Mouse (Mus musculus): ENCODE measurements at regions not wholly inside any gene's neighbourhood (a gene's known extent, or its start where the extent isn't known, plus 50 kb on each side); places are given as distances from the start of the nearest gene placed in this dataset.

DNA sequence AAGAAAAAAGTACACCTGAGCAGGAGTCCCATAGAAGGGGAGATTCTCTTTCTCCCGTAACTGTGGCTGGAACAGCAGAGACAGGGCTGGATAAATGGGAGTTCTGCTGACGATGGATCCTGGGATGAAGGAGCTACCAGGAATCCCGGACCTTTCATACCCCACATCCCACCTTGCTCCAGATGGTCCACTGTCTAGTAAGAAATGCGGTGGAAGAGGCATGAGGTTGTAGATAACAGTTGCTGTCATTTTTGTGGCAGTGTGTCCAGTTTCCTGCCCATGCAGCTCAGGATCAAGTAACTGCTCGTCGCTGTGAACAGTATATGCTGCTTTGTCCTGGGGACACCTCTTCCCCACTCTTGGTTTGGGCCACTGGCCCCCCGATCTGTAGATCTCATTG is 190.1 kb upstream of the Mphosph6 start:
- Histone ChIP-seq H3K27me3 (replicated peaks; ENCODE audit: control insufficient read depth, insufficient read depth, low read length) (no peaks in the 10 kb centered on the region), H3K4me2 (ENCODE audit: low read depth, low read length) (no peak overlapping the region), H3K9ac (ENCODE audit: low read depth, low read length) (no peak overlapping the region), H3K4me3 (ENCODE audit: low read length) (no peak overlapping the region), H3K27ac (ENCODE audit: low read length) (no peak overlapping the region), H3K36me3 (ENCODE audit: control insufficient read depth, insufficient read depth, low read length) (no peaks in the 10 kb centered on the region), H3K4me1 (ENCODE audit: control insufficient read depth, insufficient read depth, low read length) (no peaks in the 10 kb centered on the region), H3K9me3 (ENCODE audit: control insufficient read depth, low read length) (no peaks in the 10 kb centered on the region)
- no peak for ATAC-seq
- 88% methylated on average over 7 of the region's 7 CpGs for WGBS

GRCm38 (mm10) chr8:117988781-117989180 is 187.0 kb upstream of the Mphosph6 start:
- Histone ChIP-seq H3K4me3 (ENCODE audit: low read length) (no peak overlapping the region), H3K27me3 (replicated peaks; ENCODE audit: control insufficient read depth, insufficient read depth, low read length) (no peaks in the 10 kb centered on the region), H3K36me3 (ENCODE audit: control insufficient read depth, insufficient read depth, low read length) (no peaks in the 10 kb centered on the region), H3K27ac (ENCODE audit: low read length) (no peak overlapping the region), H3K9ac (ENCODE audit: low read depth, low read length) (no peak overlapping the region), H3K4me1 (ENCODE audit: control insufficient read depth, insufficient read depth, low read length) (no peaks in the 10 kb centered on the region), H3K4me2 (ENCODE audit: low read depth, low read length) (no peak overlapping the region), H3K9me3 (ENCODE audit: control insufficient read depth, low read length) (0 out of 2 replicates have a peak, but pooled peaks cover 3% of the 10 kb centered on the region)
- 48% methylated on average over 5 of the region's 5 CpGs for WGBS
- no peak for ATAC-seq

GRCm38 (mm10) chr8:117968306-117968705 is 166.6 kb upstream of the Mphosph6 start:
- WGBS, result 90% methylated on average over 5 of the region's 5 CpGs
- no peaks in the 10 kb centered on the region for H3K9me3 ChIP-seq (ENCODE audit: control insufficient read depth, low read length)
- no peak overlapping the region for H3K4me3 ChIP-seq (ENCODE audit: low read length)
- H3K36me3 ChIP-seq (ENCODE audit: control insufficient read depth, insufficient read depth, low read length), result no peaks in the 10 kb centered on the region
- no peaks in the 10 kb centered on the region for H3K4me1 ChIP-seq (ENCODE audit: control insufficient read depth, insufficient read depth, low read length)
- no peak for ATAC-seq
- no peak overlapping the region for H3K9ac ChIP-seq (ENCODE audit: low read depth, low read length)
- no peak overlapping the region for H3K4me2 ChIP-seq (ENCODE audit: low read depth, low read length)
- H3K27ac ChIP-seq (ENCODE audit: low read length), result no peak overlapping the region
- no peaks in the 10 kb centered on the region for H3K27me3 ChIP-seq (replicated peaks; ENCODE audit: control insufficient read depth, insufficient read depth, low read length)

DNA sequence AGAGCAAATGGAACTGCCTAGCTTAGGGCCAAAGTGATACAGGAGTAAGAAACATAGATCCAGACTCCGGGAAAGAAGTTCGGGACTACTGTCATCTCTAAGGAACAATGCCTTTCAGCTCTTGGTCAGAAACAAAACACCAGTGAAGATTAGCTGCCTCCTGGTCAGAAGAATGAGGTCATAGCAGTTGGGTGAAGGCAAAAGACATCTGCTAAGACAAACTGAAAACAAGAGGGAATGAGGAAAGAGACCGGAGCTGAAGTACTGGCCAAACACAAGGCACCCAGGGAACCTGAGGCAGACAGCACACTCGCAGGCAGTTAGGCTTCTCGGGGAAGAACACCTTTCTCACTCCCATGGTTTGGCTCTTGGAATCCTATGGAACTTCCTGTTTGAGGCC is 164.8 kb upstream of the Mphosph6 start:
- no peaks in the 10 kb centered on the region for H3K9me3 ChIP-seq (ENCODE audit: control insufficient read depth, low read length)
- no peak for ATAC-seq
- no peak overlapping the region for H3K4me2 ChIP-seq (ENCODE audit: low read depth, low read length)
- H3K4me1 ChIP-seq (ENCODE audit: control insufficient read depth, insufficient read depth, low read length), result no peaks in the 10 kb centered on the region
- no peak overlapping the region for H3K4me3 ChIP-seq (ENCODE audit: low read length)
- H3K9ac ChIP-seq (ENCODE audit: low read depth, low read length), result no peak overlapping the region
- no peaks in the 10 kb centered on the region for H3K27me3 ChIP-seq (replicated peaks; ENCODE audit: control insufficient read depth, insufficient read depth, low read length)
- H3K36me3 ChIP-seq (ENCODE audit: control insufficient read depth, insufficient read depth, low read length), result no peaks in the 10 kb centered on the region
- no peak overlapping the region for H3K27ac ChIP-seq (ENCODE audit: low read length)
- WGBS, result 77% methylated on average over 5 of the region's 5 CpGs

DNA sequence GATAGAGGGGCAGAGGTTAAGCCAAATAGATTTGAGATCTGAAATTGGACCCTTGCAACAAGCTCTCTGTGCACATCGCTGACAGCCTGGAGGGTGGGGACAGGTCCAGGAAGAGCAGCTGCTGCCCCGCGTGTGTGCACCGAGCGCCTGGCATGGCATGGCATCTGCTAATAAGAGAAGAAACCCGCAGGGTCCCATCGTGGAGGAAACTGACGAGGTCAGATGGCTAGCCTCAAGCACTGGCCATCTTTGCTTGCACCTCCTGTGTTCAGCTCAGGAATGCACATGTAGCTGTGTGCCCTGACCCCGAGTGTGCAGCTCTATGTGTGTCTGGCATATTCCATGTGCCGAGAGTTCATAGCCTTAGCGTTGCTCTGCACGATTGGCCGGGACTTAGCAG is 161.7 kb upstream of the Mphosph6 start:
- Histone ChIP-seq H3K9me3 (ENCODE audit: control insufficient read depth, low read length) (no peaks in the 10 kb centered on the region), H3K4me3 (ENCODE audit: low read length) (no peak overlapping the region), H3K9ac (ENCODE audit: low read depth, low read length) (no peak overlapping the region), H3K27ac (ENCODE audit: low read length) (no peak overlapping the region), H3K36me3 (ENCODE audit: control insufficient read depth, insufficient read depth, low read length) (no peaks in the 10 kb centered on the region), H3K27me3 (replicated peaks; ENCODE audit: control insufficient read depth, insufficient read depth, low read length) (no peaks in the 10 kb centered on the region), H3K4me1 (ENCODE audit: control insufficient read depth, insufficient read depth, low read length) (no peaks in the 10 kb centered on the region), H3K4me2 (ENCODE audit: low read depth, low read length) (no peak overlapping the region)
- ATAC-seq, result no peak
- 86% methylated on average over 13 of the region's 13 CpGs for WGBS

DNA sequence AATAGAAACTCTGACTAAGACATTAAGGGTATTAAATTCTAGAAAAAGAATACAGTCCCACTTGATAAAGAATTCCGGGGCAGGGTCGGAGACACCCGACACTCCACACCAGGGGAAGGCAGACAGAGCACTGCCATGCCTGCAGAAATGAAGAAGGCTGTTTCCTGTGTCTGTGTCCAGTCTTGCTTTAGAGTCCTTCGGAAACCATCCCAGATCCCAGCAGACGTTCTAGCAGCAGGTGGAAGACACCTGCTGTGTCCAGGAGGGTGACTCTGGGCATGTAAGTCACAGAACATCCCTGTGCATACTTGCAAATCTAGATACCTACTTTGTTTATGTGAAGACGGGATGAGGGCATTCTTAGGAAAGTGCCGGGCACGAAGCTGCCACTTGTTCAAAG is 160.9 kb upstream of the Mphosph6 start:
- Histone ChIP-seq H3K27ac (ENCODE audit: low read length) (no peak overlapping the region), H3K4me3 (ENCODE audit: low read length) (no peak overlapping the region), H3K4me2 (ENCODE audit: low read depth, low read length) (no peak overlapping the region), H3K9ac (ENCODE audit: low read depth, low read length) (no peak overlapping the region), H3K36me3 (ENCODE audit: control insufficient read depth, insufficient read depth, low read length) (no peaks in the 10 kb centered on the region), H3K4me1 (ENCODE audit: control insufficient read depth, insufficient read depth, low read length) (no peaks in the 10 kb centered on the region), H3K27me3 (replicated peaks; ENCODE audit: control insufficient read depth, insufficient read depth, low read length) (no peaks in the 10 kb centered on the region), H3K9me3 (ENCODE audit: control insufficient read depth, low read length) (no peaks in the 10 kb centered on the region)
- no peak for ATAC-seq
- 70% methylated on average over 8 of the region's 8 CpGs for WGBS

GRCm38 (mm10) chr8:117959501-117959900 is 157.8 kb upstream of the Mphosph6 start:
- WGBS, result 75% methylated on average over 8 of the region's 8 CpGs

DNA sequence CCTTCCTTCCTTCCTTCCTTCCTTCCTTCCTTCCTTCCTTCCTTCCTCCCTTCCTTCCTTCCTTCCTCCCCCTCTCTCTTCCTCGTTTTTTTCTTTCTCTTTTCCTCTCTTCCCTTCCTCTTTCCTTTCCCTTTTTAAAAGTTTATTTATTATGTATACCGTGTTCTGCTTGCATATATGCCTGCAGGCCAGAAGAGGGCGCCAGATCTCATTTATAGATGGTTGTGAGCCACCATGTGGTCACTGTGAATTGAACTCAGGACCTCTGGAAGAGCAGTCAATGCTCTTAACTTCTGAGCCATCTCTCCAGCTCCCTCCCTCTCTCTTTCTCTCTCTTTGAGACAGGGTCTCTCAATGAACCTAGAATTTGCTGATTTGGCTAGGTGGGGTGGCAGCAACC is 157.2 kb upstream of the Mphosph6 start:
- H3K4me2 ChIP-seq (ENCODE audit: low read depth, low read length), result no peak overlapping the region
- H3K9me3 ChIP-seq (ENCODE audit: control insufficient read depth, low read length), result no peaks in the 10 kb centered on the region
- no peaks in the 10 kb centered on the region for H3K36me3 ChIP-seq (ENCODE audit: control insufficient read depth, insufficient read depth, low read length)
- no peak overlapping the region for H3K9ac ChIP-seq (ENCODE audit: low read depth, low read length)
- H3K4me1 ChIP-seq (ENCODE audit: control insufficient read depth, insufficient read depth, low read length), result no peaks in the 10 kb centered on the region
- ATAC-seq, result no peak
- no peak overlapping the region for H3K4me3 ChIP-seq (ENCODE audit: low read length)
- 52% methylated on average over 3 of the region's 3 CpGs for WGBS
- H3K27ac ChIP-seq (ENCODE audit: low read length), result no peak overlapping the region
- H3K27me3 ChIP-seq (replicated peaks; ENCODE audit: control insufficient read depth, insufficient read depth, low read length), result no peaks in the 10 kb centered on the region

More at GRCm38 (mm10) chr8:117959501-117959900, 157.8 kb upstream of the Mphosph6 start:
- H3K9me3 ChIP-seq (ENCODE audit: control insufficient read depth, low read length), result no peaks in the 10 kb centered on the region
- H3K4me1 ChIP-seq (ENCODE audit: control insufficient read depth, insufficient read depth, low read length), result no peaks in the 10 kb centered on the region
- H3K4me3 ChIP-seq (ENCODE audit: low read length), result no peak overlapping the region
- no peaks in the 10 kb centered on the region for H3K36me3 ChIP-seq (ENCODE audit: control insufficient read depth, insufficient read depth, low read length)
- H3K27ac ChIP-seq (ENCODE audit: low read length), result no peak overlapping the region
- no peak overlapping the region for H3K4me2 ChIP-seq (ENCODE audit: low read depth, low read length)
- ATAC-seq, result no peak
- H3K27me3 ChIP-seq (replicated peaks; ENCODE audit: control insufficient read depth, insufficient read depth, low read length), result no peaks in the 10 kb centered on the region
- H3K9ac ChIP-seq (ENCODE audit: low read depth, low read length), result no peak overlapping the region

- Histone ChIP-seq H3K9me3 (ENCODE audit: control insufficient read depth, low read length) (no peaks in the 10 kb centered on the region), H3K9ac (ENCODE audit: low read depth, low read length) (no peak overlapping the region), H3K36me3 (ENCODE audit: control insufficient read depth, insufficient read depth, low read length) (no peaks in the 10 kb centered on the region), H3K4me2 (ENCODE audit: low read depth, low read length) (no peak overlapping the region), H3K27me3 (replicated peaks; ENCODE audit: control insufficient read depth, insufficient read depth, low read length) (no peaks in the 10 kb centered on the region), H3K4me3 (ENCODE audit: low read length) (no peak overlapping the region), H3K4me1 (ENCODE audit: control insufficient read depth, insufficient read depth, low read length) (no peaks in the 10 kb centered on the region), H3K27ac (ENCODE audit: low read length) (no peak overlapping the region)
- 27% methylated on average over 5 of the region's 5 CpGs for WGBS
- no peak for ATAC-seq
Observed at GRCm38 (mm10) chr8:117951656-117952055, 149.9 kb upstream of the Mphosph6 start.

DNA sequence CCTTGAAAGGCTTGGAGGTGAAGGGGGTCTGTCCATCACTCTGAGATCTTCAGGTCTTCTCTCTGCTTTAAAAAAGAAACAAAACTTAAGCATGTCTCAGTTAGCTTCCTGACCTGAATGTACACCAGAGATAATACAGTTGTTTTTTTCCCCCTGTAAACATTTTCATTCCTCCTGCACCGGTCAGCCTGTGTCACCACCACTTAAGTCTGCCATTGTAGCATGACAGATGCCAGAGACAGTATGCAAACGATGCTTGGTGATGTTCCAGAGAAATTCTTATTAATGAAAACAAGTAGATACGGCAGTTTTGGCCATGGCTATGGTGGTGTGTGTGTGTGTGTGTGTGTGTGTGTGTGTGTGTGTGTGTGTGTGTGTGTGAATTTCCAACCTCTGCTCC is 144.8 kb upstream of the Mphosph6 start:
- no peak overlapping the region for H3K27ac ChIP-seq (ENCODE audit: low read length)
- H3K9me3 ChIP-seq (ENCODE audit: control insufficient read depth, low read length), result no peaks in the 10 kb centered on the region
- no peak for ATAC-seq
- H3K36me3 ChIP-seq (ENCODE audit: control insufficient read depth, insufficient read depth, low read length), result no peaks in the 10 kb centered on the region
- no peak overlapping the region for H3K9ac ChIP-seq (ENCODE audit: low read depth, low read length)
- WGBS, result 41% methylated on average over 3 of the region's 3 CpGs
- no peak overlapping the region for H3K4me3 ChIP-seq (ENCODE audit: low read length)
- H3K4me1 ChIP-seq (ENCODE audit: control insufficient read depth, insufficient read depth, low read length), result no peaks in the 10 kb centered on the region
- H3K4me2 ChIP-seq (ENCODE audit: low read depth, low read length), result no peak overlapping the region
- H3K27me3 ChIP-seq (replicated peaks; ENCODE audit: control insufficient read depth, insufficient read depth, low read length), result no peaks in the 10 kb centered on the region

Measured in intestine, embryonic 16.5 days (tissue).